Mouse (Mus musculus): ENCODE results near the gene Sap18b. TPM values are rescaled to one million over a fixed set of nuclear protein-coding genes. Genes with fewer than 3 reads are reported as not detected.
"Not testable (repeated sequence)": the region's sequence is repeated elsewhere in the genome, so short reads cannot be mapped to it uniquely, and the experiment has no call there.

The Sap18b gene
- 353 and 394 TPM in 2 replicates for polyA plus RNA-seq (2016; fragmentation: Nextera tagmentation; extraction: Ambion mirVana)

GRCm38 (mm10) chr8:95825162-95825561 is at the start of gene Sap18b:
TSS of gene Sap18b (plus strand) at chr8:95825346.
- H3K27ac ChIP-seq (replicated peaks); H3K27me3 ChIP-seq (ENCODE audit: low read depth, poor library complexity, severe bottlenecking); DNase-seq (ENCODE audit: low spot score); H3K4me1 ChIP-seq; H3K4me3 ChIP-seq; H3K9me3 ChIP-seq (replicated peaks); H3K36me3 ChIP-seq: not testable (repeated sequence)
- WGBS: 61% methylated on average over 25 of the region's 25 CpGs

GRCm38 (mm10) chr8:95781085-95781484 is 44.1 kb upstream of the Sap18b start:
- whole genome bisulfite sequencing: 100% methylated on average over 3 of the region's 3 CpGs
- Histone ChIP-seq H3K27me3 (ENCODE audit: low read depth, poor library complexity, severe bottlenecking) (no peaks in the 10 kb centered on the region), H3K4me1 (no peaks in the 10 kb centered on the region), H3K9me3 (replicated peaks) (peaks cover 5% of the 10 kb centered on the region; the same call in 1 of the 2 replicates), H3K36me3 (peaks cover 98% of the 10 kb centered on the region), H3K4me3 (no peak overlapping the region), H3K27ac (replicated peaks) (no peak overlapping the region)
- no peak for DNase-seq (ENCODE audit: low spot score)

GRCm38 (mm10) chr8:95781775-95782174 is 43.4 kb upstream of the Sap18b start:
- peaks cover 98% of the 10 kb centered on the region for H3K36me3 ChIP-seq
- 98% methylated on average over 2 of the region's 2 CpGs for WGBS

GRCm38 (mm10) chr8:95782628-95783027 is 42.5 kb upstream of the Sap18b start:
- no peak overlapping the region for H3K27ac ChIP-seq (replicated peaks)
- no peak overlapping the region for H3K4me3 ChIP-seq
- H3K9me3 ChIP-seq (replicated peaks): peaks cover 5% of the 10 kb centered on the region; the same call in 1 of the 2 replicates
- H3K4me1 ChIP-seq: no peaks in the 10 kb centered on the region
- H3K27me3 ChIP-seq (ENCODE audit: low read depth, poor library complexity, severe bottlenecking): no peaks in the 10 kb centered on the region
- H3K36me3 ChIP-seq: peaks cover 98% of the 10 kb centered on the region
- DNase-seq (ENCODE audit: low spot score): no peak

More at GRCm38 (mm10) chr8:95781775-95782174, 43.4 kb upstream of the Sap18b start:
- no peak for DNase-seq (ENCODE audit: low spot score)
- no peak overlapping the region for H3K27ac ChIP-seq (replicated peaks)
- no peaks in the 10 kb centered on the region for H3K4me1 ChIP-seq
- no peak overlapping the region for H3K4me3 ChIP-seq
- no peaks in the 10 kb centered on the region for H3K27me3 ChIP-seq (ENCODE audit: low read depth, poor library complexity, severe bottlenecking)
- peaks cover 5% of the 10 kb centered on the region; the same call in 1 of the 2 replicates for H3K9me3 ChIP-seq (replicated peaks)

GRCm38 (mm10) chr8:95785591-95785990 is 39.6 kb upstream of the Sap18b start:
- no peak for DNase-seq (ENCODE audit: low spot score)
- Histone ChIP-seq H3K4me3 (no peak overlapping the region), H3K27ac (replicated peaks) (no peak overlapping the region), H3K4me1 (no peaks in the 10 kb centered on the region), H3K27me3 (ENCODE audit: low read depth, poor library complexity, severe bottlenecking) (no peaks in the 10 kb centered on the region), H3K9me3 (replicated peaks) (no peaks in the 10 kb centered on the region), H3K36me3 (peaks cover 100% of the 10 kb centered on the region)
- WGBS: 98% methylated on average over 3 of the region's 4 CpGs

- H3K4me1 ChIP-seq; H3K9me3 ChIP-seq (replicated peaks); DNase-seq (ENCODE audit: low spot score); H3K27me3 ChIP-seq (ENCODE audit: low read depth, poor library complexity, severe bottlenecking); H3K27ac ChIP-seq (replicated peaks); H3K4me3 ChIP-seq: not testable (repeated sequence)
- WGBS: 95% methylated on average over 5 of the region's 5 CpGs
- H3K36me3 ChIP-seq: peaks cover 82% of the 10 kb centered on the region
These were observed 29.6 kb upstream of the Sap18b start for GRCm38 (mm10) chr8:95795333-95796061.

GRCm38 (mm10) chr8:95799117-95799516 is 26.0 kb upstream of the Sap18b start:
- H3K36me3 ChIP-seq: peaks cover 89% of the 10 kb centered on the region
- DNase-seq (ENCODE audit: low spot score): no peak
- H3K4me1 ChIP-seq: no peaks in the 10 kb centered on the region
- no peaks in the 10 kb centered on the region for H3K9me3 ChIP-seq (replicated peaks)
- no peak overlapping the region for H3K27ac ChIP-seq (replicated peaks)
- H3K27me3 ChIP-seq (ENCODE audit: low read depth, poor library complexity, severe bottlenecking): no peaks in the 10 kb centered on the region
- H3K4me3 ChIP-seq: no peak overlapping the region
- WGBS: 97% methylated on average over 6 of the region's 6 CpGs

GRCm38 (mm10) chr8:95799891-95800290 is 25.3 kb upstream of the Sap18b start:
- Histone ChIP-seq H3K4me1 (peaks cover 5% of the 10 kb centered on the region), H3K9me3 (replicated peaks) (no peaks in the 10 kb centered on the region), H3K27ac (replicated peaks) (no peak overlapping the region), H3K4me3 (no peak overlapping the region), H3K27me3 (ENCODE audit: low read depth, poor library complexity, severe bottlenecking) (no peaks in the 10 kb centered on the region), H3K36me3 (peaks cover 92% of the 10 kb centered on the region)
- WGBS: 96% methylated on average over 1 of the region's 1 CpGs
- no peak for DNase-seq (ENCODE audit: low spot score)

GRCm38 (mm10) chr8:95800353-95800752 is 24.8 kb upstream of the Sap18b start:
- WGBS: 94% methylated on average over 3 of the region's 3 CpGs
- Histone ChIP-seq H3K27me3 (ENCODE audit: low read depth, poor library complexity, severe bottlenecking) (no peaks in the 10 kb centered on the region), H3K4me1 (peaks cover 9% of the 10 kb centered on the region), H3K9me3 (replicated peaks) (no peaks in the 10 kb centered on the region), H3K36me3 (peaks cover 96% of the 10 kb centered on the region), H3K4me3 (no peak overlapping the region), H3K27ac (replicated peaks) (no peak overlapping the region)
- DNase-seq (ENCODE audit: low spot score): no peak

- 82% methylated on average over 1 of the region's 1 CpGs for WGBS
- H3K4me1 ChIP-seq: peaks cover 20% of the 10 kb centered on the region
- H3K9me3 ChIP-seq (replicated peaks): no peaks in the 10 kb centered on the region
- no peak overlapping the region for H3K27ac ChIP-seq (replicated peaks)
- no peaks in the 10 kb centered on the region for H3K27me3 ChIP-seq (ENCODE audit: low read depth, poor library complexity, severe bottlenecking)
- H3K4me3 ChIP-seq: no peak overlapping the region
- H3K36me3 ChIP-seq: peaks cover 87% of the 10 kb centered on the region
- no peak for DNase-seq (ENCODE audit: low spot score)
These were observed 23.6 kb upstream of the Sap18b start for GRCm38 (mm10) chr8:95801476-95802064.

GRCm38 (mm10) chr8:95802231-95802630 is 22.9 kb upstream of the Sap18b start:
- no peak for DNase-seq (ENCODE audit: low spot score)
- Histone ChIP-seq H3K27me3 (ENCODE audit: low read depth, poor library complexity, severe bottlenecking) (no peaks in the 10 kb centered on the region), H3K4me3 (no peak overlapping the region), H3K27ac (replicated peaks) (no peak overlapping the region), H3K36me3 (peaks cover 80% of the 10 kb centered on the region), H3K4me1 (peaks cover 20% of the 10 kb centered on the region), H3K9me3 (replicated peaks) (no peaks in the 10 kb centered on the region)
- 92% methylated on average over 8 of the region's 8 CpGs for WGBS

- no peaks in the 10 kb centered on the region for H3K27me3 ChIP-seq (ENCODE audit: low read depth, poor library complexity, severe bottlenecking)
- H3K36me3 ChIP-seq: peaks cover 48% of the 10 kb centered on the region
- no peak for DNase-seq (ENCODE audit: low spot score)
- H3K4me3 ChIP-seq: peak overlapping the region; percentile 100
- H3K9me3 ChIP-seq (replicated peaks): no peaks in the 10 kb centered on the region
- WGBS: 64% methylated on average over 2 of the region's 2 CpGs
- H3K4me1 ChIP-seq: peaks cover 26% of the 10 kb centered on the region
- no peak overlapping the region for H3K27ac ChIP-seq (replicated peaks)
These were observed 19.7 kb upstream of the Sap18b start for GRCm38 (mm10) chr8:95805482-95805881.

- Histone ChIP-seq H3K9me3 (replicated peaks) (no peaks in the 10 kb centered on the region), H3K27me3 (ENCODE audit: low read depth, poor library complexity, severe bottlenecking) (no peaks in the 10 kb centered on the region), H3K36me3 (peaks cover 37% of the 10 kb centered on the region), H3K27ac (replicated peaks) (peak overlapping the region; percentile 98), H3K4me1 (peaks cover 26% of the 10 kb centered on the region), H3K4me3 (peak overlapping the region; percentile 100)
- peak; percentile 40 for DNase-seq (ENCODE audit: low spot score)
- 0% methylated on average over 69 of the region's 69 CpGs for WGBS
These were observed 18.5 kb upstream of the Sap18b start for GRCm38 (mm10) chr8:95806461-95807191.
